Mouse (Mus musculus) midbrain, embryonic 11.5 days (tissue): ENCODE data around the gene Tada2a. TPM values are rescaled to one million over a fixed set of nuclear protein-coding genes. Genes with fewer than 3 reads are reported as not detected.

Experiments
- ATAC-seq: fragments of 200-750 bp; cut with Nextera tagmentation; 2 replicates; pipeline ENCODE4 v1.8.0; 2017; ENCODE audit warnings: moderate TSS enrichment, moderate library complexity; ENCODE audit not compliant: low FRiP score
- DNase-seq: peaks from one replicate; pipeline ENCODE4 v3.0.0; 2015; ENCODE audit warnings: low spot score; ENCODE audit errors: missing footprints
- H3K27ac ChIP-seq: fragments of 300-500 bp; sonication (generic); 2 replicates; pipeline ENCODE4 v1.5.1; 2014; ENCODE audit warnings: low read depth, low read length
- H3K27me3 ChIP-seq: fragments of 300-500 bp; sonication (generic); 2 replicates; pipeline ENCODE4 v1.6.1; 2014; ENCODE audit warnings: mild to moderate bottlenecking, low read length, moderate library complexity, mixed read lengths; ENCODE audit not compliant: control insufficient read depth, insufficient read depth
- H3K36me3 ChIP-seq: fragments of 300-500 bp; sonication (generic); 2 replicates; pipeline ENCODE4 v1.6.1; 2014; ENCODE audit warnings: mild to moderate bottlenecking, low read length, moderate library complexity, mixed read lengths; ENCODE audit not compliant: control insufficient read depth, insufficient read depth
- H3K4me1 ChIP-seq: fragments of 300-500 bp; sonication (generic); 2 replicates; pipeline ENCODE4 v1.6.1; 2014; ENCODE audit warnings: low read length; ENCODE audit not compliant: control insufficient read depth, insufficient read depth
- H3K4me2 ChIP-seq: fragments of 300-500 bp; sonication (generic); 2 replicates; pipeline ENCODE4 v1.6.1; 2014; ENCODE audit warnings: mild to moderate bottlenecking, moderate library complexity
- H3K4me3 ChIP-seq: fragments of 300-500 bp; sonication (generic); 2 replicates; pipeline ENCODE4 v1.5.1; 2014; ENCODE audit warnings: low read depth, low read length
- H3K9ac ChIP-seq: fragments of 300-500 bp; sonication (generic); 2 replicates; pipeline ENCODE4 v1.6.1; 2014; ENCODE audit warnings: low read length
- H3K9me3 ChIP-seq: fragments of 300-500 bp; sonication (generic); 2 replicates; pipeline ENCODE4 v1.6.1; 2016; ENCODE audit warnings: low read length; ENCODE audit not compliant: control insufficient read depth
- WGBS: fragments of 180-500 bp; shearing (Covaris S2); extraction: QIAGEN DNeasy Blood & Tissue Kit; methylation state at CpG from one replicate; pipeline ENCODE4 v1.1.7; 2014; 5-methylcytosine and 5-hydroxymethylcytosine counted together
- polyA plus RNA-seq: library from polyadenylated mRNA; unstranded; fragments of >200 nt; fragmentation: Nextera tagmentation; extraction: Ambion mirVana; gene quantifications from 2 replicates; pipeline ENCODE4 v1.2.1, GENCODE M21; 2014

Gene Tada2a
- polyA plus RNA-seq, 1 experiment from 2014 or later = 33.9 TPM

GRCm38 (mm10) chr11:84150884-84151283 lies 21.5 kb upstream of the Tada2a start:
- ATAC-seq (no peak), DNase-seq (peak; percentile 37)
- Histone ChIP-seq H3K4me3 (no peak overlapping the region), H3K27me3 (no peaks in the 10 kb centered on the region), H3K9ac (no peak overlapping the region), H3K4me1 (peaks cover 4% of the 10 kb centered on the region; the same call in 1 of the 2 replicates), H3K4me2 (no peak overlapping the region), H3K27ac (no peak overlapping the region), H3K36me3 (no peaks in the 10 kb centered on the region), H3K9me3 (no peaks in the 10 kb centered on the region)
- WGBS = 60% methylated on average over 2 of the region's 2 CpGs

GRCm38 (mm10) chr11:84146081-84146480 lies 16.7 kb upstream of the Tada2a start:
- peak; percentile 37 for DNase-seq
- Histone ChIP-seq H3K4me1 (peaks cover 4% of the 10 kb centered on the region; the same call in 1 of the 2 replicates), H3K9ac (no peak overlapping the region), H3K4me3 (no peak overlapping the region), H3K27ac (no peak overlapping the region), H3K9me3 (no peaks in the 10 kb centered on the region), H3K27me3 (no peaks in the 10 kb centered on the region), H3K36me3 (no peaks in the 10 kb centered on the region), H3K4me2 (no peak overlapping the region)
- 39% methylated on average over 3 of the region's 3 CpGs for WGBS
- ATAC-seq = no peak

GRCm38 (mm10) chr11:84145201-84145798 lies 15.9 kb upstream of the Tada2a start:
- Histone ChIP-seq H3K27ac (no peak overlapping the region), H3K27me3 (no peaks in the 10 kb centered on the region), H3K4me2 (no peak overlapping the region), H3K4me3 (no peak overlapping the region), H3K9ac (no peak overlapping the region), H3K36me3 (no peaks in the 10 kb centered on the region), H3K9me3 (no peaks in the 10 kb centered on the region), H3K4me1 (peaks cover 4% of the 10 kb centered on the region; the same call in 1 of the 2 replicates)
- WGBS = 76% methylated on average over 10 of the region's 10 CpGs
- DNase-seq (peak; percentile 57), ATAC-seq (no peak)

- Histone ChIP-seq H3K27me3 (no peaks in the 10 kb centered on the region), H3K4me3 (no peak overlapping the region), H3K9ac (no peak overlapping the region), H3K27ac (no peak overlapping the region), H3K9me3 (no peaks in the 10 kb centered on the region), H3K4me2 (no peak overlapping the region), H3K4me1 (peaks cover 4% of the 10 kb centered on the region; the same call in 1 of the 2 replicates), H3K36me3 (no peaks in the 10 kb centered on the region)
- peak; percentile 93 for DNase-seq
- ATAC-seq = no peak
- 53% methylated on average over 2 of the region's 2 CpGs for WGBS
These were observed 12.4 kb upstream of the Tada2a start for GRCm38 (mm10) chr11:84141752-84142151.

GRCm38 (mm10) chr11:84136453-84136852 lies 7.1 kb upstream of the Tada2a start:
- H3K9me3 ChIP-seq = no peaks in the 10 kb centered on the region
- DNase-seq (no peak), ATAC-seq (no peak)
- no peak overlapping the region for H3K9ac ChIP-seq
- no peak overlapping the region for H3K4me2 ChIP-seq
- 93% methylated on average over 3 of the region's 3 CpGs for WGBS
- H3K4me3 ChIP-seq = no peak overlapping the region
- H3K4me1 ChIP-seq = no peaks in the 10 kb centered on the region
- H3K27ac ChIP-seq = no peak overlapping the region
- no peaks in the 10 kb centered on the region for H3K36me3 ChIP-seq
- H3K27me3 ChIP-seq = no peaks in the 10 kb centered on the region

GRCm38 (mm10) chr11:84134331-84134860 lies 5.0 kb upstream of the Tada2a start:
- no peak overlapping the region for H3K4me3 ChIP-seq
- H3K9ac ChIP-seq = no peak overlapping the region
- no peaks in the 10 kb centered on the region for H3K9me3 ChIP-seq
- 89% methylated on average over 2 of the region's 2 CpGs for WGBS
- H3K27ac ChIP-seq = no peak overlapping the region
- no peak for ATAC-seq
- no peak overlapping the region for H3K4me2 ChIP-seq
- DNase-seq = peak; percentile 75
- no peaks in the 10 kb centered on the region for H3K36me3 ChIP-seq
- peaks cover 4% of the 10 kb centered on the region; the same call in 1 of the 2 replicates for H3K4me1 ChIP-seq
- H3K27me3 ChIP-seq = no peaks in the 10 kb centered on the region

GRCm38 (mm10) chr11:84129799-84130185 lies 392 bp upstream of the Tada2a start:
- H3K36me3 ChIP-seq = peaks cover 2% of the 10 kb centered on the region; the same call in 1 of the 2 replicates
- WGBS = 6% methylated on average over 11 of the region's 11 CpGs
- H3K27me3 ChIP-seq = no peaks in the 10 kb centered on the region
- peaks cover 9% of the 10 kb centered on the region; the same call in 1 of the 2 replicates for H3K4me1 ChIP-seq
- peak overlapping the region; percentile 87 for H3K4me2 ChIP-seq
- no peaks in the 10 kb centered on the region for H3K9me3 ChIP-seq
- no peak overlapping the region for H3K27ac ChIP-seq
- ATAC-seq = peak; percentile 54
- no peak for DNase-seq
- H3K9ac ChIP-seq = peak overlapping the region; percentile 86
- H3K4me3 ChIP-seq = peak overlapping the region; percentile 80

GRCm38 (mm10) chr11:84127977-84128376 lies 1.4 kb downstream of the Tada2a start:
- H3K4me2 ChIP-seq = no peak overlapping the region
- H3K27me3 ChIP-seq = no peaks in the 10 kb centered on the region
- no peak for ATAC-seq

GRCm38 (mm10) chr11:84121051-84121956 lies 8.1 kb downstream of the Tada2a start:
- Histone ChIP-seq H3K9me3 (no peaks in the 10 kb centered on the region), H3K9ac (no peak overlapping the region), H3K4me3 (no peak overlapping the region), H3K4me2 (no peak overlapping the region), H3K36me3 (peaks cover 16% of the 10 kb centered on the region), H3K27ac (no peak overlapping the region), H3K27me3 (no peaks in the 10 kb centered on the region), H3K4me1 (no peaks in the 10 kb centered on the region)
- DNase-seq (no peak), ATAC-seq (no peak)
- whole genome bisulfite sequencing = 86% methylated on average over 12 of the region's 12 CpGs

More at GRCm38 (mm10) chr11:84127977-84128376, 1.4 kb downstream of the Tada2a start:
- H3K4me1 ChIP-seq = peaks cover 9% of the 10 kb centered on the region; the same call in 1 of the 2 replicates
- H3K4me3 ChIP-seq = no peak overlapping the region
- no peak for DNase-seq
- no peaks in the 10 kb centered on the region for H3K9me3 ChIP-seq
- no peak overlapping the region for H3K27ac ChIP-seq
- WGBS = 90% methylated on average over 4 of the region's 4 CpGs
- no peak overlapping the region for H3K9ac ChIP-seq
- H3K36me3 ChIP-seq = peaks cover 2% of the 10 kb centered on the region; the same call in 1 of the 2 replicates
